8 mouse cellular contexts compared by ENCODE assay signal in the genomic region with DNA sequence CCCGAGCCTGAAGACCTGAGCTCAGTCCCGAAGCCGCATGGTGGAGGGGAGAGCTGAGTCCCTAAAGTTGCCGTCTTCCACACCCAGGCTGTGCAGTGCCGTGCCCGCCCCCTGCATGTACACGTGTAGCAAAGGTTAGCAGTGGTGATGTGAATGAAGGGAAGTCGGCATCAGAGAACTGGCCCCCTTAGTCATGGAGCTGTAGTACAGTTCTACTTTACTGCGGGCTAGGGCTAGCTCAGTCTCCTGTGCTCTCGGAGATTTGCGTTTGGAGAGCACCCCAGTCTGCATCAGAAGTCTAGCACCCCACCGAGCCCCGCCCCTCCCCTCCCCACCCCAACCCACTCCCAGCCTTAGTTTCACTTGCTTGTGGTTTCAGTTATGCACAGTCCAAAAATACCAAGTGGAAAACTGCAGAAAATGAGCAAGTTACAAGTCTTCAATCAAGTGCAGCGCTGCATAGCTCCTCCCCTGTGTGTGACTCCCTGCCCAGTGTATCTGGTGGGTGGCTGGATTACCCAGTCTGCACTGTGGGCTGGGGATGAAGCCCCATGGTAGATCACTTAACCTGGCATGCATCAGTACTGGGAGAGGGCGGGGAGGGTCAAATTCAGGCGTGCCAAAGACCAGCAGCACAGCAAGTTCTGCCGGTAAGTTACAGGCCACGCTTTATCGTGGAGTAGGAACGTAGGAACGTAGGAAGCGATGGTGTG. TPM values are rescaled to one million over a fixed set of nuclear protein-coding genes. Genes with fewer than 3 reads are reported as not detected.
DNase-seq lines count a peak whose midpoint lies in the region; ATAC-seq and TF ChIP-seq lines count a peak whose summit lies in the region.

No protein-coding gene starts in this region.

- ATAC-seq in kidney, embryonic 15.5 days (replicated peaks; ENCODE audit: low FRiP score) = no peak
- ATAC-seq in intestine, embryonic 16.5 days = peak; percentile 6; the same call in 1 of the 2 replicates
- ATAC-seq in midbrain, postnatal 0 days (ENCODE audit: low FRiP score) = no peak

- no peak for TF ChIP-seq CTCF in midbrain, postnatal 0 days (IDR thresholded peaks at IDR 0.05)

- no peak for DNase-seq in kidney, postnatal 14 days
- no peak for DNase-seq in midbrain, postnatal 0 days (ENCODE audit: low spot score)
- DNase-seq in urinary bladder, postnatal 25 days (ENCODE audit: low spot score) = no peak
- DNase-seq in right cerebral cortex, postnatal 10 days (ENCODE audit: low spot score in 2 of 2) = no peak
- no peak for DNase-seq in lung, postnatal 36 days

- peak overlapping the region; percentile 71 for H3K4me2 ChIP-seq in kidney, embryonic 15.5 days
- H3K4me2 ChIP-seq in intestine, embryonic 16.5 days (ENCODE audit: low read depth, low read length) = peak overlapping the region; percentile 71
- H3K4me2 ChIP-seq in midbrain, postnatal 0 days (ENCODE audit: low read depth, low read length, poor library complexity, severe bottlenecking) = no peak overlapping the region

- peak overlapping the region; percentile 36 for H3K4me3 ChIP-seq in kidney, embryonic 15.5 days (replicated peaks)
- H3K4me3 ChIP-seq in brown adipose tissue, adult 24 weeks (ENCODE audit: insufficient read depth, low read depth, low read length) = peak overlapping the region; percentile 39
- peak overlapping the region; percentile 41 for H3K4me3 ChIP-seq in intestine, embryonic 16.5 days (ENCODE audit: low read length)
- no peak overlapping the region for H3K4me3 ChIP-seq in midbrain, postnatal 0 days (ENCODE audit: low read depth, low read length)

- WGBS in kidney, embryonic 15.5 days = 56% methylated on average over 22 of the region's 22 CpGs
- 51% methylated on average over 22 of the region's 22 CpGs for WGBS in intestine, embryonic 16.5 days
- 62% methylated on average over 22 of the region's 22 CpGs for WGBS in midbrain, postnatal 0 days

- H3K27me3 ChIP-seq in kidney, embryonic 15.5 days = no peaks in the 10 kb centered on the region
- H3K27me3 ChIP-seq in intestine, embryonic 16.5 days (replicated peaks; ENCODE audit: control insufficient read depth, insufficient read depth, low read length) = no peaks in the 10 kb centered on the region
- no peaks in the 10 kb centered on the region for H3K27me3 ChIP-seq in midbrain, postnatal 0 days (ENCODE audit: insufficient read depth, low read length)

- peaks cover 78% of the 10 kb centered on the region for H3K4me1 ChIP-seq in kidney, embryonic 15.5 days
- peaks cover 19% of the 10 kb centered on the region for H3K4me1 ChIP-seq in brown adipose tissue, adult 24 weeks (ENCODE audit: control insufficient read depth, insufficient read depth, insufficient read length, low read length)
- H3K4me1 ChIP-seq in intestine, embryonic 16.5 days (ENCODE audit: control insufficient read depth, insufficient read depth, low read length) = peaks cover 64% of the 10 kb centered on the region
- peaks cover 5% of the 10 kb centered on the region for H3K4me1 ChIP-seq in midbrain, postnatal 0 days (ENCODE audit: insufficient read depth, low read length)

- no peaks in the 10 kb centered on the region for H3K9me3 ChIP-seq in kidney, embryonic 15.5 days (replicated peaks)
- no peaks in the 10 kb centered on the region for H3K9me3 ChIP-seq in intestine, embryonic 16.5 days (ENCODE audit: control insufficient read depth, low read length)
- no peaks in the 10 kb centered on the region for H3K9me3 ChIP-seq in midbrain, postnatal 0 days (ENCODE audit: low read length)

- H3K9ac ChIP-seq in kidney, embryonic 15.5 days = peak overlapping the region; percentile 14
- H3K9ac ChIP-seq in intestine, embryonic 16.5 days (ENCODE audit: low read depth, low read length) = peak overlapping the region; percentile 58
- H3K9ac ChIP-seq in midbrain, postnatal 0 days (replicated peaks; ENCODE audit: low read length, poor library complexity, severe bottlenecking) = no peak overlapping the region

- H3K36me3 ChIP-seq in kidney, embryonic 15.5 days = peaks cover 16% of the 10 kb centered on the region
- H3K36me3 ChIP-seq in intestine, embryonic 16.5 days (ENCODE audit: control insufficient read depth, insufficient read depth, low read length) = no peaks in the 10 kb centered on the region
- peaks cover 3% of the 10 kb centered on the region; the same call in 1 of the 2 replicates for H3K36me3 ChIP-seq in midbrain, postnatal 0 days (ENCODE audit: insufficient read depth, low read length)

- H3K27ac ChIP-seq in kidney, embryonic 15.5 days = peak overlapping the region; percentile 99
- H3K27ac ChIP-seq in brown adipose tissue, adult 24 weeks (replicated peaks; ENCODE audit: low read depth, low read length) = peak overlapping the region; percentile 65
- peak overlapping the region; percentile 96 for H3K27ac ChIP-seq in intestine, embryonic 16.5 days (ENCODE audit: low read length)
- peak overlapping the region; percentile 13; the same call in 1 of the 2 replicates for H3K27ac ChIP-seq in midbrain, postnatal 0 days (ENCODE audit: low read depth, low read length)

RNA-seq across cellular contexts. Expression of a gene that starts 22.3 kb away (rescaled TPM):
- 10.2 and 12.9 TPM in 2 replicates for polyA plus RNA-seq in kidney, embryonic 15.5 days (2015; fragmentation: Nextera tagmentation; extraction: Ambion mirVana)
- 3.4 and 5.6 TPM in 2 replicates for polyA plus RNA-seq in brown adipose tissue, adult 24 weeks (2012; ENCODE audit: insufficient read depth, insufficient read length, missing spikeins)
- 17.3 and 21.6 TPM in 2 replicates for polyA plus RNA-seq in intestine, embryonic 16.5 days (2015; fragmentation: Nextera tagmentation; extraction: Ambion mirVana)
- total RNA-seq in midbrain, postnatal 0 days (2014; rRNA removed) = 11.5 and 15.3 TPM in 2 replicates
- polyA plus RNA-seq in midbrain, postnatal 0 days (2015; fragmentation: Nextera tagmentation; extraction: Ambion mirVana) = 6.6 and 7.1 TPM in 2 replicates

RNA-seq across cellular contexts. Expression of a gene that starts 40.2 kb away (rescaled TPM):
- polyA plus RNA-seq in kidney, embryonic 15.5 days (2015; fragmentation: Nextera tagmentation; extraction: Ambion mirVana) = 6.4 and 7.7 TPM in 2 replicates
- 7.1 and 8.0 TPM in 2 replicates for polyA plus RNA-seq in brown adipose tissue, adult 24 weeks (2012; ENCODE audit: insufficient read depth, insufficient read length, missing spikeins)
- polyA plus RNA-seq in intestine, embryonic 16.5 days (2015; fragmentation: Nextera tagmentation; extraction: Ambion mirVana) = 1.9 and 2.0 TPM in 2 replicates
- 28.0 and 30.0 TPM in 2 replicates for total RNA-seq in midbrain, postnatal 0 days (2014; rRNA removed)
- 4.9 and 7.1 TPM in 2 replicates for polyA plus RNA-seq in midbrain, postnatal 0 days (2015; fragmentation: Nextera tagmentation; extraction: Ambion mirVana)

Comparison
In these comparisons a context has a peak if more than half of its experiments do, and no peak if none do; other contexts are left out.
1. H3K27ac ChIP-seq: peak in every context shown above with its lines; median percentile 99 in kidney, embryonic 15.5 days; 96 in intestine, embryonic 16.5 days; 65 in brown adipose tissue, adult 24 weeks; 13 in midbrain, postnatal 0 days.